Mouse (Mus musculus) retina, postnatal 7 days (tissue): ENCODE results near the gene Wdr11.

Experiments
- DNase-seq: peaks from one replicate; pipeline ENCODE4 v3.0.0-alpha.2; 2012; ENCODE audit warnings: low read depth, low spot score

The Wdr11 gene

GRCm38 (mm10) chr7:129685326-129685725 is 93.7 kb downstream of the Wdr11 start:
- DNase-seq, result no peak
